20 mouse cellular contexts compared by ENCODE assay signal in the genomic region with DNA sequence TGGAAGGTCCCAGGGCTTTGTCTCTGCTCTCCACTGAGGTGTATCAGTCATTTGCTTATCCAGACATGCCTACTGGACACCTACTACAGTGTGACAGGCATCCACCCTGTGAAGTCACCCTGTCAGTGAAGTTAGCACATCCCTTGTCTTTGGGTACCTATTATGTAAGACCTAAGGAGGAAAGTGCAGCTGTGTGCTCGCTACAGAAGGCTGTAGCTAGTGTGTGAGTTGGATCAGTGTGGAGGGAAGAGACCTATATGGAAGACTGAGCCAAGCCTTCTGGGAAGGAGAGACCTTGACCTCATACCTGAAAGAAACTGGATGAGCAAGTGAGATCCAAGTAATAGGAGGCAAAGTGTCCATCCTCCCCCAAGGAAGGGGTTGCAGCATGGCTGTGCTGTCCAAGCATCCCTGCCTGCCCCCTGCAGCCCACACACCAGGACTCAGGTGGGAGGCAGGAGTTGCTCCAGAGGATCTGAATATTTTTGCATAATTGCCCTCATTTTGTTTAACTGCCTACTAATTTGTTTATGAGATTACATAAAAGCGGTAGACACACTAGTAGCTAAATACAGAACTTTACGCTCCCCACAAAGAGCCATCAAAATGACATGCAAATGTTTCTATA.
"Had no signal": no experiment of that assay in that cellular context is flagged by ENCODE, and none has a peak within 500 bp of the region (broad histone marks: within the 10 kb centered on the region; RNA-seq: fewer than 3 reads in every experiment).

No protein-coding gene starts in this region.

- H3K27ac ChIP-seq: kidney, postnatal 0 days; layer of hippocampus, adult 2 months; limb, embryonic 10.5 days; limb, embryonic 13.5 days; liver, embryonic 12.5 days; liver, embryonic 15.5 days; lung, embryonic 15.5 days; midbrain, embryonic 10.5 days; midbrain, embryonic 13.5 days had no signal

- H3K9me3 ChIP-seq: limb, embryonic 10.5 days; liver, embryonic 12.5 days; liver, embryonic 15.5 days; lung, embryonic 15.5 days; midbrain, embryonic 10.5 days; midbrain, embryonic 13.5 days had no signal

- H3K9ac ChIP-seq: limb, embryonic 13.5 days; liver, embryonic 12.5 days; liver, embryonic 15.5 days; lung, embryonic 15.5 days; midbrain, embryonic 13.5 days had no signal

- H3K27me3 ChIP-seq: limb, embryonic 13.5 days; liver, embryonic 12.5 days; liver, embryonic 15.5 days; lung, embryonic 15.5 days; megakaryocyte, embryonic 14.5 days; midbrain, embryonic 13.5 days had no signal

- H3K36me3 ChIP-seq: limb, embryonic 10.5 days; limb, embryonic 13.5 days; liver, embryonic 12.5 days; liver, embryonic 15.5 days; lung, embryonic 15.5 days; midbrain, embryonic 10.5 days; midbrain, embryonic 13.5 days had no signal

- DNase-seq: kidney, postnatal 25 days; layer of hippocampus, adult 9-11 months; liver; lung, adult 18-20 months; lung, postnatal 10 days; lung, postnatal 36 days; thymus, adult 18-20 months; thymus, postnatal 36 days had no signal

- H3K4me2 ChIP-seq: limb, embryonic 13.5 days; liver, embryonic 12.5 days; liver, embryonic 15.5 days; lung, embryonic 15.5 days; midbrain, embryonic 13.5 days had no signal

- H3K4me1 ChIP-seq: liver, embryonic 12.5 days; liver, embryonic 15.5 days; lung, embryonic 15.5 days; megakaryocyte, embryonic 14.5 days; midbrain, embryonic 13.5 days had no signal

- ATAC-seq: liver, embryonic 12.5 days; midbrain, embryonic 13.5 days; midbrain, embryonic 16.5 days had no signal

- H3K4me3 ChIP-seq: layer of hippocampus, adult 2 months; limb, embryonic 10.5 days; limb, embryonic 13.5 days; liver, embryonic 12.5 days; liver, embryonic 15.5 days; lung, embryonic 15.5 days; megakaryocyte, embryonic 14.5 days; midbrain, embryonic 10.5 days; midbrain, embryonic 13.5 days; myocyte had no signal
